Mouse (Mus musculus) limb, embryonic 15.5 days (tissue): ENCODE results near the gene Ptger2. TPM values are rescaled to one million over a fixed set of nuclear protein-coding genes. Genes with fewer than 3 reads are reported as not detected.

Experiments
- ATAC-seq: fragments of 200-750 bp; cut with Nextera tagmentation; 2 replicates; pipeline ENCODE4 v1.8.0; 2017; ENCODE audit warnings: low read depth, moderate TSS enrichment; ENCODE audit not compliant: insufficient number of reproducible peaks, low FRiP score, low TSS enrichment
- H3K27ac ChIP-seq: fragments of 300-500 bp; sonication (generic); 2 replicates; pipeline ENCODE4 v1.5.1; 2015; ENCODE audit warnings: moderate library complexity, mild to moderate bottlenecking, inconsistent platforms
- H3K27me3 ChIP-seq: fragments of 300-500 bp; sonication (generic); 2 replicates; pipeline ENCODE4 v1.6.1; 2015; ENCODE audit warnings: inconsistent platforms
- H3K36me3 ChIP-seq: fragments of 300-500 bp; sonication (generic); 2 replicates; pipeline ENCODE4 v1.6.1; 2015; ENCODE audit warnings: inconsistent platforms
- H3K4me1 ChIP-seq: fragments of 300-500 bp; sonication (generic); 2 replicates; pipeline ENCODE4 v1.6.1; 2015; ENCODE audit warnings: inconsistent platforms
- H3K4me2 ChIP-seq: fragments of 300-500 bp; sonication (generic); 2 replicates; pipeline ENCODE4 v1.6.1; 2015; ENCODE audit warnings: mild to moderate bottlenecking, inconsistent platforms
- H3K4me3 ChIP-seq: fragments of 300-500 bp; sonication (generic); 2 replicates; pipeline ENCODE4 v1.5.1; 2015; ENCODE audit warnings: mild to moderate bottlenecking, inconsistent platforms
- H3K9ac ChIP-seq: fragments of 300-500 bp; sonication (generic); 2 replicates; pipeline ENCODE4 v1.6.1; 2015; ENCODE audit warnings: inconsistent platforms
- H3K9me3 ChIP-seq: fragments of 300-500 bp; sonication (generic); 2 replicates; pipeline ENCODE4 v1.6.1; 2016; ENCODE audit warnings: inconsistent platforms
- WGBS: fragments of 180-500 bp; shearing (Covaris S2); methylation state at CpG from one replicate; pipeline ENCODE4 v1.1.7; 2015; 5-methylcytosine and 5-hydroxymethylcytosine counted together
- microRNA counts: library from miRNA; unstranded; fragments of <30 nt; microRNA quantifications from one replicate; lab custom pipeline; 2016
- microRNA-seq: library from miRNA; unstranded; fragments of <30 nt; microRNA quantifications from one replicate; pipeline ENCODE4, GENCODE M21; 2016
- polyA plus RNA-seq: library from polyadenylated mRNA; unstranded; fragments of >200 nt; fragmentation: Nextera tagmentation; extraction: Ambion mirVana; gene quantifications from 2 replicates; pipeline ENCODE4 v1.2.1, GENCODE M21; 2015

Gene Ptger2
- polyA plus RNA-seq, 1 experiment from 2014 or later = 0.68 TPM

- no peak overlapping the region for H3K4me3 ChIP-seq
- no peaks in the 10 kb centered on the region for H3K36me3 ChIP-seq
- no peaks in the 10 kb centered on the region for H3K27me3 ChIP-seq
- no peak overlapping the region for H3K9ac ChIP-seq
- ATAC-seq = no peak
- no peak overlapping the region for H3K4me2 ChIP-seq
- H3K9me3 ChIP-seq = no peaks in the 10 kb centered on the region
- H3K27ac ChIP-seq = no peak overlapping the region
- H3K4me1 ChIP-seq = peaks cover 4% of the 10 kb centered on the region; the same call in 1 of the 2 replicates
- 43% methylated on average over 7 of the region's 7 CpGs for WGBS
Measured at GRCm38 (mm10) chr14:45051116-45051515, 63.1 kb downstream of the Ptger2 start.

MicroRNAs encoded within 50 kb of the gene (microRNA counts, 519-probe panel; counts per million panel counts)
- not detected for microRNA mmu-miR-327 (lab: Ali Mortazavi, UCI)

Small RNA genes within 50 kb of the gene (microRNA-seq; reads per million reads assigned to microRNA genes)
- not detected for gene Mir327

Other genes starting within 250 kb of the Ptger2 start
- gene Gm8267, start 237.9 kb upstream of the Ptger2 start, polyA plus RNA-seq = not detected in 2 replicates
- gene Ptgdr, start 128.8 kb upstream of the Ptger2 start, polyA plus RNA-seq = 0.08 TPM in 1 of 2 replicates, not detected in the other
- 1.4 and 2.5 TPM in 2 replicates for gene Gpr137c, start 231.5 kb downstream of the Ptger2 start, polyA plus RNA-seq
- gene Txndc16, start 232.1 kb downstream of the Ptger2 start, polyA plus RNA-seq = 15.1 and 16.1 TPM in 2 replicates